Mouse (Mus musculus) heart, embryonic 13.5 days (tissue): ENCODE results near the gene Dusp2. TPM values are rescaled to one million over a fixed set of nuclear protein-coding genes. Genes with fewer than 3 reads are reported as not detected.
"Not testable (repeated sequence)": the region's sequence is repeated elsewhere in the genome, so short reads cannot be mapped to it uniquely, and the experiment has no call there.

ENCODE experiments used
- ATAC-seq: fragments of 200-750 bp; cut with Nextera tagmentation; 2 replicates; pipeline ENCODE4 v1.8.0; 2017; ENCODE audit warnings: moderate TSS enrichment; ENCODE audit not compliant: insufficient number of reproducible peaks, low FRiP score, low TSS enrichment; ENCODE audit errors: extremely low read depth
- H3K27ac ChIP-seq: fragments of 300-500 bp; sonication (generic); replicated peaks from 2 replicates; pipeline ENCODE4 v1.5.1; 2015; ENCODE audit warnings: moderate library complexity, mild to moderate bottlenecking, inconsistent platforms
- H3K27me3 ChIP-seq: fragments of 300-500 bp; sonication (generic); replicated peaks from 2 replicates; pipeline ENCODE4 v1.6.1; 2015; ENCODE audit warnings: mild to moderate bottlenecking, inconsistent platforms
- H3K36me3 ChIP-seq: fragments of 300-500 bp; sonication (generic); 2 replicates; pipeline ENCODE4 v1.6.1; 2015; ENCODE audit warnings: mild to moderate bottlenecking, inconsistent platforms
- H3K4me1 ChIP-seq: fragments of 300-500 bp; sonication (generic); 2 replicates; pipeline ENCODE4 v1.6.1; 2015; ENCODE audit warnings: inconsistent platforms
- H3K4me2 ChIP-seq: fragments of 300-500 bp; sonication (generic); 2 replicates; pipeline ENCODE4 v1.6.1; 2015; ENCODE audit warnings: inconsistent platforms, mild to moderate bottlenecking, moderate library complexity
- H3K4me3 ChIP-seq: fragments of 300-500 bp; sonication (generic); 2 replicates; pipeline ENCODE4 v1.5.1; 2015; ENCODE audit warnings: moderate library complexity, mild to moderate bottlenecking, inconsistent platforms
- H3K9ac ChIP-seq: fragments of 300-500 bp; sonication (generic); 2 replicates; pipeline ENCODE4 v1.6.1; 2015; ENCODE audit warnings: inconsistent platforms, mild to moderate bottlenecking, moderate library complexity
- H3K9me3 ChIP-seq: fragments of 300-500 bp; sonication (generic); 2 replicates; pipeline ENCODE4 v1.6.1; 2016; ENCODE audit warnings: inconsistent platforms
- WGBS: fragments of 180-500 bp; shearing (Covaris S2); methylation state at CpG from one replicate; pipeline ENCODE4 v1.1.7; 2015; ENCODE audit warnings: mixed read lengths; 5-methylcytosine and 5-hydroxymethylcytosine counted together
- polyA plus RNA-seq: library from polyadenylated mRNA; unstranded; fragments of >200 nt; fragmentation: Nextera tagmentation; extraction: Ambion mirVana; gene quantifications from 2 replicates; pipeline ENCODE4 v1.2.1, GENCODE M21; 2015

Dusp2 gene
- 13.5 and 15.9 TPM in 2 replicates for polyA plus RNA-seq

GRCm38 (mm10) chr2:127335767-127336496 lies at the start of gene Dusp2:
Dusp2 (plus strand) TSS chr2:127336159.
- H3K9ac ChIP-seq, result peak within 1 kb of the TSS; percentile 83
- H3K4me3 ChIP-seq, result peak within 1 kb of the TSS; percentile 68
- WGBS, result under 1% methylated on average over 76 of the region's 76 CpGs
- peak; percentile 66 for ATAC-seq
- peaks cover 39% of the 10 kb centered on the region for H3K27me3 ChIP-seq
- H3K9me3 ChIP-seq, result no peaks in the 10 kb centered on the region
- H3K36me3 ChIP-seq, result no peaks in the 10 kb centered on the region
- H3K4me1 ChIP-seq, result peaks cover 38% of the 10 kb centered on the region
- peak within 1 kb of the TSS; percentile 74 for H3K27ac ChIP-seq
- H3K4me2 ChIP-seq, result peak within 1 kb of the TSS; percentile 91

- no peak for ATAC-seq
- 56% methylated on average over 4 of the region's 4 CpGs for WGBS
- H3K9me3 ChIP-seq, result no peaks in the 10 kb centered on the region
These were observed 43.7 kb upstream of the Dusp2 start for GRCm38 (mm10) chr2:127292250-127292649.

GRCm38 (mm10) chr2:127297001-127297805 lies 38.8 kb upstream of the Dusp2 start:
- H3K36me3 ChIP-seq, result peaks cover 99% of the 10 kb centered on the region
- no peak for ATAC-seq
- H3K9me3 ChIP-seq, result no peaks in the 10 kb centered on the region
- H3K9ac ChIP-seq, result no peak overlapping the region
- H3K27ac ChIP-seq, result no peak overlapping the region
- WGBS, result 86% methylated on average over 7 of the region's 7 CpGs
- H3K4me2 ChIP-seq, result no peak overlapping the region
- no peaks in the 10 kb centered on the region for H3K27me3 ChIP-seq
- H3K4me1 ChIP-seq, result no peaks in the 10 kb centered on the region
- no peak overlapping the region for H3K4me3 ChIP-seq

More at GRCm38 (mm10) chr2:127292250-127292649, 43.7 kb upstream of the Dusp2 start:
- Histone ChIP-seq H3K9ac (no peak overlapping the region), H3K27me3 (no peaks in the 10 kb centered on the region), H3K27ac (no peak overlapping the region), H3K4me2 (no peak overlapping the region), H3K4me3 (no peak overlapping the region), H3K36me3 (peaks cover 89% of the 10 kb centered on the region), H3K4me1 (no peaks in the 10 kb centered on the region)

GRCm38 (mm10) chr2:127298056-127298455 lies 37.9 kb upstream of the Dusp2 start:
- Histone ChIP-seq H3K4me2 (no peak overlapping the region), H3K27me3 (no peaks in the 10 kb centered on the region), H3K4me3 (no peak overlapping the region), H3K9ac (no peak overlapping the region), H3K27ac (no peak overlapping the region), H3K36me3 (peaks cover 92% of the 10 kb centered on the region), H3K9me3 (no peaks in the 10 kb centered on the region), H3K4me1 (no peaks in the 10 kb centered on the region)
- 95% methylated on average over 1 of the region's 1 CpGs for WGBS
- ATAC-seq, result no peak

GRCm38 (mm10) chr2:127300701-127301100 lies 35.3 kb upstream of the Dusp2 start:
- H3K27me3 ChIP-seq, result no peaks in the 10 kb centered on the region
- no peak overlapping the region for H3K4me2 ChIP-seq
- H3K4me3 ChIP-seq, result no peak overlapping the region
- H3K4me1 ChIP-seq, result no peaks in the 10 kb centered on the region
- no peak for ATAC-seq
- peaks cover 65% of the 10 kb centered on the region for H3K36me3 ChIP-seq
- whole genome bisulfite sequencing, result 85% methylated on average over 3 of the region's 3 CpGs
- no peak overlapping the region for H3K27ac ChIP-seq
- no peak overlapping the region for H3K9ac ChIP-seq
- H3K9me3 ChIP-seq, result no peaks in the 10 kb centered on the region

- H3K27me3 ChIP-seq, result no peaks in the 10 kb centered on the region
- no peak overlapping the region for H3K4me3 ChIP-seq
- no peak for ATAC-seq
- no peaks in the 10 kb centered on the region for H3K9me3 ChIP-seq
- H3K4me1 ChIP-seq, result no peaks in the 10 kb centered on the region
- no peak overlapping the region for H3K4me2 ChIP-seq
- peaks cover 54% of the 10 kb centered on the region for H3K36me3 ChIP-seq
- no peak overlapping the region for H3K27ac ChIP-seq
- H3K9ac ChIP-seq, result no peak overlapping the region
- 88% methylated on average over 3 of the region's 3 CpGs for WGBS
These were observed 34.1 kb upstream of the Dusp2 start for GRCm38 (mm10) chr2:127301883-127302282.

GRCm38 (mm10) chr2:127304192-127304591 lies 31.8 kb upstream of the Dusp2 start:
- ATAC-seq, H3K27me3 ChIP-seq, H3K9me3 ChIP-seq, H3K9ac ChIP-seq, H3K4me3 ChIP-seq, H3K4me1 ChIP-seq, H3K27ac ChIP-seq, H3K4me2 ChIP-seq: not testable (repeated sequence)
- WGBS, result 83% methylated on average over 4 of the region's 4 CpGs
- H3K36me3 ChIP-seq, result peaks cover 30% of the 10 kb centered on the region

- Histone ChIP-seq H3K4me3 (no peak overlapping the region), H3K27ac (no peak overlapping the region), H3K4me2 (no peak overlapping the region), H3K4me1 (no peaks in the 10 kb centered on the region), H3K9ac (no peak overlapping the region), H3K36me3 (peaks cover 25% of the 10 kb centered on the region), H3K27me3 (no peaks in the 10 kb centered on the region), H3K9me3 (no peaks in the 10 kb centered on the region)
- no peak for ATAC-seq
- WGBS, result 62% methylated on average over 3 of the region's 3 CpGs
These were observed 31.2 kb upstream of the Dusp2 start for GRCm38 (mm10) chr2:127304609-127305210.

GRCm38 (mm10) chr2:127306123-127306522 lies 29.8 kb upstream of the Dusp2 start:
- H3K4me3 ChIP-seq, result no peak overlapping the region
- no peaks in the 10 kb centered on the region for H3K4me1 ChIP-seq
- peaks cover 12% of the 10 kb centered on the region for H3K36me3 ChIP-seq
- no peaks in the 10 kb centered on the region for H3K9me3 ChIP-seq
- H3K4me2 ChIP-seq, result no peak overlapping the region
- no peaks in the 10 kb centered on the region for H3K27me3 ChIP-seq
- H3K27ac ChIP-seq, result no peak overlapping the region
- H3K9ac ChIP-seq, result no peak overlapping the region
- no peak for ATAC-seq

GRCm38 (mm10) chr2:127307179-127307578 lies 28.8 kb upstream of the Dusp2 start:
- Histone ChIP-seq H3K27me3 (no peaks in the 10 kb centered on the region), H3K9ac (no peak overlapping the region), H3K36me3 (peaks cover 1% of the 10 kb centered on the region), H3K4me3 (no peak overlapping the region), H3K4me1 (no peaks in the 10 kb centered on the region), H3K27ac (no peak overlapping the region), H3K9me3 (no peaks in the 10 kb centered on the region), H3K4me2 (no peak overlapping the region)
- ATAC-seq, result no peak
- WGBS, result 43% methylated on average over 3 of the region's 3 CpGs

GRCm38 (mm10) chr2:127308660-127309059 lies 27.3 kb upstream of the Dusp2 start:
- Histone ChIP-seq H3K9ac (no peak overlapping the region), H3K36me3 (no peaks in the 10 kb centered on the region), H3K9me3 (no peaks in the 10 kb centered on the region), H3K27ac (no peak overlapping the region), H3K4me3 (no peak overlapping the region), H3K4me2 (no peak overlapping the region), H3K4me1 (no peaks in the 10 kb centered on the region), H3K27me3 (no peaks in the 10 kb centered on the region)
- no peak for ATAC-seq
- 86% methylated on average over 2 of the region's 2 CpGs for WGBS
